Mouse (Mus musculus): ENCODE measurements at regions not wholly inside any gene's neighbourhood (a gene's known extent, or its start where the extent isn't known, plus 50 kb on each side); places are given as distances from the start of the nearest gene placed in this dataset.

DNA sequence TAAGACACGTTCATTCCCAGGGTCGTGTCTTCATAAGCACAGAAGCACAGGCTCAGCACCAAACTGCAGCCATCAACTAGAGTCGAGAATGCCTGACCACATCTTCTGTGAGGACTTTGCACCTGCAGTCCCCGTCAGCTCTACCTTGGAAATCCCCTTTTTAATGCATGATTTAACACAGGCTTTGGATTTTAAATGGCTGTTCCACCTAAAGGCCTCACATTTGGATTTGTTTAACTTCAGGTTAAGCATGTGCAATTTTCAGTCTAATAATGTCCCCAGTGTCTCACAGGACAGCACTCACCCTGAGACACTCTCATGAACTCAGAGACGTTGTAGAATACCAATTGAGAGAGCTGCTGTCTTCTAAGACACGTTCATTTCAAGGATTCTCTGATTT is 211.0 kb upstream of the Six2 start:
- TF ChIP-seq CTCF (IDR thresholded peaks at IDR 0.05) (no peak), EP300 (IDR thresholded peaks at IDR 0.05; ENCODE audit: insufficient read depth, low read depth, low read length) (no peak)
